Mouse (Mus musculus): Measurements from ENCODE around the gene Fpr1.

GRCm38 (mm10) chr17:17909636-17910421, 26.1 kb upstream of the Fpr1 start:
- TF ChIP-seq CTCF (IDR thresholded peaks at IDR 0.05; ENCODE audit: borderline replicate concordance, insufficient read depth, low read depth, low read length) (no peak), POLR2A (IDR thresholded peaks at IDR 0.05; ENCODE audit: borderline replicate concordance, insufficient read depth, low read length) (peak; percentile 56)
